Mouse (Mus musculus) 3134 (cell line): ENCODE data around the gene Ip6k3.
A peak's percentile ranks its signal among the peaks of the same experiment; 100 is the strongest.

Experiments used
- DNase-seq: peaks from one replicate; pipeline ENCODE4 v3.0.0-alpha.2; 2011; ENCODE audit warnings: low spot score; ENCODE audit not compliant: insufficient read length; ENCODE audit errors: extremely low read depth

Ip6k3 gene

GRCm38 (mm10) chr17:27126974-27127373, 40.6 kb downstream of the Ip6k3 start:
- peak; percentile 21 for DNase-seq

GRCm38 (mm10) chr17:27125669-27126202, 41.9 kb downstream of the Ip6k3 start:
- DNase-seq = no peak

GRCm38 (mm10) chr17:27125185-27125584, 42.4 kb downstream of the Ip6k3 start:
- DNase-seq = peak; percentile 71

GRCm38 (mm10) chr17:27123813-27124375, 43.7 kb downstream of the Ip6k3 start:
- DNase-seq = no peak

DNA sequence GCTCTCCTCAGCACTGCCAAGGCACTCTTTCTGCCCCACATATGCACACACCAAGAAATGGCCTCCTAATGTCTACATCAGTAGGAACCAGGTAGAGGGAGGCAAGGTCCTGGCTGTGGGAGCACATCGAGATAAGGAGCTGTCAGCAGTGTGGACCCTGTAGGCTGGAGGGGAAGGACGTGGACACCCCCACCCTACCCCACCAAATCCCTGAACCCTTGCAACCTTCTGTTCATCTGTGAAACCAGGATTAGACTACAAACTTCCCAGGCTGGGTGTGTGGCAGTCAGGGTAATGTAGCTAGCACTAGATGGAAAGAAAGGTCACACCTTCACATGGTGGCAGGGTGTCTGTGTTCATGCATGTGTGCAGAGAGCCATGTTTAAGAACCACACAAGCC, 44.5 kb downstream of the Ip6k3 start:
- no peak for DNase-seq

- DNase-seq = peak; percentile 40
These were observed 44.9 kb downstream of the Ip6k3 start for GRCm38 (mm10) chr17:27122701-27123100.

- peak; percentile 20 for DNase-seq
These were observed 45.8 kb downstream of the Ip6k3 start for GRCm38 (mm10) chr17:27121781-27122180.

DNA sequence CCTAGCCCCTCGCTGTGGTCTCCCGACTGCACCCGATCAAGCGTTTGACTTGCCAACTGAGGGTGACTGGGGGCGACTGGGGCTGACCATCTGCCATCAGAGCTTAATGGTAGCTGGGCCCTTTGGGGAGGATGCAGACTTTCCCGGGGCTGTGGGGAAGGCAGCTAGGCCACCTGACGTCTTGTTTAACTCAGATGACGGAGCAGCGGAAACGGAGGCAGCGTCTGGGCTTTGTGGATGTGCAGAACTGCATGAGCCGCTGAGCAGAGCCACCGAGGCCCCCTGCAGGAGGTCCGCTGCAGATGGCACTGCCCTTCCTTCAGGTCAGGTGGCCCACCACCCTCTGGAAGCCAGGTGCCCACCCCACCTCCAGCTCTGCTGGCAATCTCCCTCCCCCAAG, 46.3 kb downstream of the Ip6k3 start:
- DNase-seq = peak; percentile 29

- DNase-seq = peak; percentile 24
These were observed 47.0 kb downstream of the Ip6k3 start for GRCm38 (mm10) chr17:27120561-27121024.

DNA sequence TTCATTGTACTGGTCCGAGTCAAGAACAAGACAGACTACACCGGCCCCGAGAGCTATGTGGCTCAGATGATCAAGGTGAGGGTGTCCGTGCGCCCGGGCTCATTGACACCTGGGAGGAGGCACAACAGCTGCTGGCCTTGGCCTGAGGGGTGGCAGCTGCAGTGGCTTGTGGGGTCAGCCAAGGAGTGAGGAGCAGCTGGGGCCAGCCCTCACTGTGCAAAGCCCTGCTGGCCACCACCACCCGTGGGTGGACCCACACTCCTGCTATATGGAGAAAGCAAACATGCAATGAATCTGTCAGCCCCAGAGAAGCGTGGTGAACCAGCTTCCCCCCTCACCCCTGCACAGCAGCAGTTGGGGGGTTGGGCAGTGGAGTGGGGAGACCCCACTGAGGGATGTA, 47.6 kb downstream of the Ip6k3 start:
- no peak for DNase-seq

DNA sequence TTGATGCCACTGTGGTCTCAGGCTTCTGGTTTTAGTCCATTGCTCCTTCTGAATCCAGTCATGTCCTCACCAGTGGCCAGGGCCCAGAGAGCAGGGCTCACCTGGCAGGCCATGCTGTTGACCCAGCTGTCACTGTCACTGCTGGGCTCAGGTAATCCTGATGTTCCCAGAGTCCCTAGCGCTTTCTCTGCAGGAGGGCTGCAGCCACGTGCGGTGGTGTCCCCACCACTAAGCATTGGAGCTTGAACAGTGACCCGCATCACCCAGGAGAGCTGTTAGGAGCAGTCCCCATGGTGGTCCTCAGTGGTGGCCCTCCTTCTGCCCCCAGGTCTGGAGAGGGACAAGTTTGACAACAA, 48.1 kb downstream of the Ip6k3 start:
- no peak for DNase-seq

GRCm38 (mm10) chr17:27118676-27119539, 48.7 kb downstream of the Ip6k3 start:
- DNase-seq = no peak

- DNase-seq = no peak
These were observed 57.5 kb downstream of the Ip6k3 start for GRCm38 (mm10) chr17:27110072-27110471.

GRCm38 (mm10) chr17:27107936-27108335, 59.7 kb downstream of the Ip6k3 start:
- DNase-seq = no peak

- no peak for DNase-seq
These were observed 60.9 kb downstream of the Ip6k3 start for GRCm38 (mm10) chr17:27106745-27107144.

DNA sequence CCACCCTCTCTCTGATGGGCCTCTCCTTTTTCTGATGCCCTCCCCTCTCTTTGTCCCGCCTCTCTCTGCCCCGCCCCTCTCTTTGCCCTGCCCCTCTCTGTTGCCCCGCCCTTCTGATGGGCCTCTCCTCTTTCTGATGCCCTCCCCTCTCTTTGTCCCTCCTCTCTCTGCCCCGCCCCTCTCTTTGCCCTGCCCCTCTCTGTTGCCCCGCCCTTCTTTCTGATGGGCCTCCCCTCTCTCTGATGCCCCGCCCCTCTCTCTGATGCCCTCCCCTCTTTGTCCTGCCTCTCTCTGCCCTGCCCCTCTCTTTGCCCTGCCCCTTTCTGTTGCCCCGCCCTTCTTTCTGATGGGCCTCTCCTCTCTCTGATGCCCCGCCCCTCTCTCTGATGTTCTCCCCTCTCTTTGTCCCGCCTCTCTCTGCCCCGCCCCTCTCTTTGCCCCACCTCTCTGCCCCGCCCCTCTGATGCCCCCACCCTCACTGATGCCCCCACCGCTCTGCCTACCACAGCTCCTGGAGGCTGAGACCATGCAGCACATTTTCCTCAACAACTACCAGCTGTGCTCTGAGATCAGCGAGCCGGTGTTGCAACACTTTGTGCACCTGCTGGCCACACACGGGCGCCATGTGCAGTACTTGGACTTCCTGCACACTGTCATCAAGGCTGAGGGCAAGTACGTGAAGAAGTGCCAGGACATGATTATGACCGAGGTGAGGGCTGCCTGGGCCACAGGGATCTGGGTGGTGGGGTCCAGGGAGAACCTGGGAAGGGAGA, 61.7 kb downstream of the Ip6k3 start:
- DNase-seq = no peak

DNA sequence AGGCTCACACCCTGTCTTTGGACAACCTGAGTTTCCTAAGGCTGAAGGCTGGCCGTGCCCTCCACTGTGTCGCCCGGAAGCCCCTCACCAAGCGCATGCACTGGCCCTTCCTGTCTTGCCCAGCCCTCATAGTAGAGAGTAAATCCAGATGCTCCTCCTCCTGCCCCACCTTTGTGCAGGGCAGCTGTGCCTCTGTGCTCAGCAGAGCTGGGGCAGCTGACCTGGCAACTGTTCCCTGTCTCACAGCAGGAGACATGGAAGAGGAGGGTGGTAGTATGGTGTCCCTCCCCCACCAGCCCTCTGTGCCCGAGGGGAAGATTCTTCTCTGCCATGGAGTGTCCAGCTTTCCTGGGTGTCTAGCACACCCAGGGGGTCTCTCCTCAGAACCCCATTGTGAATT, 65.9 kb downstream of the Ip6k3 start:
- no peak for DNase-seq

DNA sequence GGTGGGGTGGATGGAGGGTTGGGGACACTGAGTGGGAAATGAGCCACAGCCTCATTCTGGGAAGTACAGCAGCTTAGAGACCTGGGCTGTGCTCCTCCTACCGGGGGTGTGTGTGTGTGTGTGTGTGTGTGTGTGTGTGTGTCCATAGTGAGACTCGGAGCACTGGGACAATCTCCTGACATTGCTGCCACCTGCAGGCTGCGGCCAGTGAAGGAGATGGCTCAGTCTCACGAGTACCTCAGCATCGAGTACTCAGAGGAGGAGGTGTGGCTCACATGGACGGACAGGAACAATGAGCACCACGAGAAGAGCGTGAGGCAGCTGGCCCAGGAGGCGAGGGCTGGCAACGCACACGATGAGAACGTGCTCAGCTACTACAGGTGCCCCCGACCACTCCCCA, 71.9 kb downstream of the Ip6k3 start:
- DNase-seq = no peak
